Mouse (Mus musculus): ENCODE data around the gene Atg7. TPM values are rescaled to one million over a fixed set of nuclear protein-coding genes. Genes with fewer than 3 reads are reported as not detected.

The Atg7 gene
- polyA plus RNA-seq, 1 experiment from 2014 or later: 20.8 TPM

DNA sequence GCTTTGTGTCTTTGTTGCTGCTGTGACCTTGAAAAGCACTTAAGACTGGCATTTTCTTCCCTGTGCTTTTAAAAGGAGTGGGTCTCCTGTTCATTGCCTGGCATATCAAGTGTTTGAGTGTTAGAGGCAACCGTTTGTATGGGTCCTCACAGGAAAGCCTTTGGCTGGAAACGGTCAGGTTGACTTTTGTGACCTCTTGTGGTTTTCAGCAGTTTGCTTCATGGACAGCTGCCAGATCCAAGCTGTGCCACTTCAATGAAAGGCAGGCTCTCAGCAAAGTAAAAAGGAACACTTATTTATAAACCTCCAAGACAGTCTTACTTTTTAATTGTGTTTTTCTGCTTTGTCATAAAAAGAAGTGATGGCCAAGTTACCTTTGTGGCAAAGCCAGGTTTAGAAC lies 47.8 kb downstream of the Atg7 start:
- peaks cover 17% of the 10 kb centered on the region for H3K4me1 ChIP-seq
- no peaks in the 10 kb centered on the region for H3K9me3 ChIP-seq
- no peak overlapping the region for H3K9ac ChIP-seq (replicated peaks)
- no peaks in the 10 kb centered on the region; the same call in 1 of the 2 replicates for H3K36me3 ChIP-seq
- H3K27me3 ChIP-seq: no peaks in the 10 kb centered on the region
- no peak overlapping the region for H3K4me3 ChIP-seq
- H3K27ac ChIP-seq (replicated peaks): no peak overlapping the region
- WGBS: 31% methylated on average over 2 of the region's 2 CpGs
- ATAC-seq (replicated peaks): no peak
- no peak overlapping the region for H3K4me2 ChIP-seq (replicated peaks)

DNA sequence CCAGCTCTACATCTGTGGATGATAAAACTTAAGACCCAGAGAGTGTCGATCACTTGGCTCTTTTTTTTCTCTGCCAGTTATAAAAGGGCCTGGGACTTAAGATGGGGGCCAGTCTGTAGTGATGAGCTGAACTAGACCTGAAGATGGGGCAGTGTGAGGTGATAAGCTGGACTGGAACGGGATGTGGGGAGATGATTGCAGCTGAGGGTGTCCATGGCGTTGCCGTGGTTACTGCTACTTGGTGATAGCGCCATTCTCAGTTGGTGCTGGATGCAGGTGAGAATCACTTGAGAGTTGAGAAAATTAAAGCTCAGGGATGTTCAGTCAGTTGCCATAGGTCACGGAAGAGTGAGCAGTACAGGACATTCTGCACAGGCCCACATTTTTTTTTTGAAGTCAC lies 48.6 kb downstream of the Atg7 start:
- no peak overlapping the region for H3K27ac ChIP-seq (replicated peaks)
- no peak overlapping the region for H3K4me2 ChIP-seq (replicated peaks)
- peaks cover 17% of the 10 kb centered on the region for H3K4me1 ChIP-seq
- H3K9ac ChIP-seq (replicated peaks): no peak overlapping the region
- peak; percentile 58; the same call in 1 of the 2 replicates for ATAC-seq (replicated peaks)
- no peak overlapping the region for H3K4me3 ChIP-seq
- no peaks in the 10 kb centered on the region for H3K27me3 ChIP-seq
- H3K9me3 ChIP-seq: no peaks in the 10 kb centered on the region
- 84% methylated on average over 6 of the region's 6 CpGs for WGBS
- no peaks in the 10 kb centered on the region for H3K36me3 ChIP-seq

DNA sequence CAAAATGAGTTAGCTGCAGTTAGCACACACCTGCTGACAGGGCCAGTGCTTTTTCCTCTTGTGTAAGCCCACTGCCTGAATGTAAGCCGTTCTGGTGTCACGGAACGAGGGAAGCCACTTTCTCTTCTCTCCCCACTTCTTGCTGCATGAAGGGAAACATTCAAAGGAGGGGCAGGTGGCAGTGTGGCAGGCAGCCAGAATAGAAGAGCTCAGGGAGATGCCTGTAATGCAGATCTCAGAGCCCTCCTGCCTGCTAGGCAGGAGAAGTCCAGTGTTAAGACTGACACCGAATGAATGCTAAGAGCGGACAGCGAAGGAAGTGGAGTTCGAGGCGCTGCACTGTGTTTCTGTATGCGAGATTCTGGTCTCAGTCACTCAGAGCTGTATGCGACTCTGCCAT lies 49.8 kb downstream of the Atg7 start:
- no peak overlapping the region for H3K4me2 ChIP-seq (replicated peaks)
- H3K4me3 ChIP-seq: no peak overlapping the region
- no peaks in the 10 kb centered on the region for H3K9me3 ChIP-seq
- no peaks in the 10 kb centered on the region for H3K27me3 ChIP-seq
- peak overlapping the region; percentile 69 for H3K27ac ChIP-seq (replicated peaks)
- WGBS: 58% methylated on average over 10 of the region's 10 CpGs
- no peak for ATAC-seq (replicated peaks)
- H3K36me3 ChIP-seq: no peaks in the 10 kb centered on the region
- H3K4me1 ChIP-seq: peaks cover 20% of the 10 kb centered on the region
- H3K9ac ChIP-seq (replicated peaks): no peak overlapping the region

DNA sequence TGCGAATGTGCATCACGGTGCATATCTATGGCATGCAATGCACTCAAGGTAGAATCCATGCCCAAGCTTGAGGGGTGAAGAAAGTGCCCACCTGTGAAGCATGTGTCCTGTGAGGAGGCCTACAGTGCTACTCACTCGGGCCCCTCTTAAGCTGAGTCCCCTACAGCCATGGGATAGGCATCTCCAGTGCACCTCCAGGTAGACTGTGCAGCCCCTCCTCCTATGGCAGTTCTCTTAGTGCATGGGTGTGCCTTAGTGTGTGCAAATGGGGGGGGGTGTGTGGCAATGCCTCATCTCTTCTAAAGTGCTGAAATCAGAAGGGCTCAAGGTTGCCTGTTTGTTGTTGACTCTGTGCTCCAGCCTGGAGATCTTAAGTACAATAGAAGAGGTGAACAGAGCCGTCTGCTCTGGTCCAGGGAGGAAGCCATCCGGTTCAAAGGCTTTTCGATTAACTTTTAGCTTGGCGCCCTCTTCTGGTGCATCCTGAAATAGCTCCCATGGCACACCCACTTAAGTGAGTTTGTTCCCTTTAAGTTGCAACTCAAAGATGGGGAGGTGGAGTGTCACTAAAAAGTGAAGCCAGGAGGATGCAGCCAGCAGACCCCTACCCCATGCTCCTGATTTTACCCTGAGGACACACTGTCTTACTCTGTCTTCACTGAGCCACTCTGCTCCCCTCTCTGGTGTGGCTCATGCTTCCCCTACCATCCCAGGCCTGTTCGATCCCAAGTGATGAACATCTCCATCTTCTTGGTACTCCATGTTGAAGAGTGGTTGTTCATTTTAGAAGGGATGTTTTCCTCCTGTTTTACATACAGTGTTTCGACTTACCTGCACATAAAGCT lies 55.0 kb downstream of the Atg7 start:
- Histone ChIP-seq H3K4me3 (no peak overlapping the region), H3K27ac (replicated peaks) (no peak overlapping the region), H3K27me3 (no peaks in the 10 kb centered on the region), H3K9me3 (no peaks in the 10 kb centered on the region), H3K9ac (replicated peaks) (no peak overlapping the region), H3K4me1 (peaks cover 9% of the 10 kb centered on the region), H3K4me2 (replicated peaks) (no peak overlapping the region), H3K36me3 (peaks cover 3% of the 10 kb centered on the region)
- ATAC-seq (replicated peaks): peak; percentile 58
- 47% methylated on average over 9 of the region's 9 CpGs for WGBS

DNA sequence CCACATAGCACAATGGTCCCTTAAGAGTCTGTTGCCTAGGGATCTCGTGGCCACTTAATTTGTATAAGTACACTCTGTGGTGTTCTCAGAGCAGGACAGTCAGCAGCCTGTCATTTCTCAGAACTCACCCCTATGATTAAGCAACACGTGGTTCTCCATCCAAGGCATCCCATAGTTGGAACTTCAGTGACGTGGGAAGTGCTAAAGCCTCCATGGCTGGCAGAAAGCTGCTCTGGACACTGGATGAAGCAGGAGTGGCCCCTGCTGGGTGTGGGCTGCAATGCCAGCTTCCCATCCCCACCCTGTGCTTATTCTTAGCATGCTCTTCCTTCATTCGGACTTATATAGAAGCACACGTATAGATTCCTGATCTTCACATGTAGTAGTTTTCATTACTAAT lies 55.7 kb downstream of the Atg7 start:
- ATAC-seq (replicated peaks): no peak
- H3K4me3 ChIP-seq: no peak overlapping the region
- H3K36me3 ChIP-seq: peaks cover 3% of the 10 kb centered on the region
- H3K4me1 ChIP-seq: peaks cover 5% of the 10 kb centered on the region; the same call in 1 of the 2 replicates
- H3K27me3 ChIP-seq: no peaks in the 10 kb centered on the region
- H3K4me2 ChIP-seq (replicated peaks): no peak overlapping the region
- no peaks in the 10 kb centered on the region for H3K9me3 ChIP-seq
- H3K9ac ChIP-seq (replicated peaks): no peak overlapping the region
- 56% methylated on average over 5 of the region's 5 CpGs for WGBS
- no peak overlapping the region for H3K27ac ChIP-seq (replicated peaks)

DNA sequence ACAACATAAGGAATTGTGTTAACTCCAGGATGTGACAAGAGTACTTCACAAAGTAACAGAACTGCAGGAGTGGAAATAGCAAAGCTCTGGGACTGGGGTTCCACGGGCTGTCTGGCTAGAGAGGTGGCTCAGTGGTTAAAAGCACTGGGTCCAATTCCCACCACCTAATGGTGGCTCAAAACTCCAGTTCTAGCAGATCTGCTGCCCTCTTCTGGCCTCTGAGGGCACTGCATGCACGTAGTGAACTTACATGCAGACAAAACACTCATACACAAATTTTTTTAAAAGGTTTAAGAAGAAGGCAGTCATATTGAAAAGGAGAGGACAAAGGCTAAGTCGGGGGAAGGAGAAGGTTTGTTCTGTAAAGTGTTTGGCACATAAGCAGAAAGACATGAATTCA lies 57.8 kb downstream of the Atg7 start:
- Histone ChIP-seq H3K36me3 (peaks cover 3% of the 10 kb centered on the region), H3K4me2 (replicated peaks) (no peak overlapping the region), H3K27me3 (no peaks in the 10 kb centered on the region), H3K4me1 (peaks cover 5% of the 10 kb centered on the region; the same call in 1 of the 2 replicates), H3K9me3 (no peaks in the 10 kb centered on the region), H3K4me3 (no peak overlapping the region), H3K27ac (replicated peaks) (no peak overlapping the region), H3K9ac (replicated peaks) (no peak overlapping the region)
- ATAC-seq (replicated peaks): no peak
- WGBS: 77% methylated on average over 3 of the region's 3 CpGs

DNA sequence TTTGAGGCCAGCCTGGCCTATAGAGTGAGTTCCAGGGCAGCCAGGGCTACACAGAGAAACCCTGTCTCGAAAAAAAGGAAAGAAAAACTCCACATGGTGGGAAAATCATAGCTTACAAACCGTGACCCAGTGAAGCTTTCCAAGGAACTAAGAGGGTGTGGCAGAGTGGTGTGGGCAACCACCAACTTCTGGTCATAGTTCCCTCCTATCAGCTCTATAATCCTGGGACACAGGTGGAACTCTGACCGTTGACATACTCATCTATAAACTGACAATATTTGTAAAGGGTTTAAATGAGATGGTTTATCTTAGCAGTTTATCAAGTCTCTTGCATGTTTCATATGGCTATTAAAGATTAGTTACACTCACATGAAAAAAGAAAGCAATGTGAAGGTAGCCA lies 64.1 kb downstream of the Atg7 start:
- Histone ChIP-seq H3K9ac (replicated peaks) (no peak overlapping the region), H3K4me3 (no peak overlapping the region), H3K4me1 (0 out of 2 replicates have a peak, but pooled peaks cover 10% of the 10 kb centered on the region), H3K9me3 (no peaks in the 10 kb centered on the region), H3K27me3 (no peaks in the 10 kb centered on the region), H3K27ac (replicated peaks) (no peak overlapping the region), H3K36me3 (peaks cover 3% of the 10 kb centered on the region; the same call in 1 of the 2 replicates), H3K4me2 (replicated peaks) (no peak overlapping the region)
- ATAC-seq (replicated peaks): no peak
- WGBS: 85% methylated on average over 3 of the region's 3 CpGs

DNA sequence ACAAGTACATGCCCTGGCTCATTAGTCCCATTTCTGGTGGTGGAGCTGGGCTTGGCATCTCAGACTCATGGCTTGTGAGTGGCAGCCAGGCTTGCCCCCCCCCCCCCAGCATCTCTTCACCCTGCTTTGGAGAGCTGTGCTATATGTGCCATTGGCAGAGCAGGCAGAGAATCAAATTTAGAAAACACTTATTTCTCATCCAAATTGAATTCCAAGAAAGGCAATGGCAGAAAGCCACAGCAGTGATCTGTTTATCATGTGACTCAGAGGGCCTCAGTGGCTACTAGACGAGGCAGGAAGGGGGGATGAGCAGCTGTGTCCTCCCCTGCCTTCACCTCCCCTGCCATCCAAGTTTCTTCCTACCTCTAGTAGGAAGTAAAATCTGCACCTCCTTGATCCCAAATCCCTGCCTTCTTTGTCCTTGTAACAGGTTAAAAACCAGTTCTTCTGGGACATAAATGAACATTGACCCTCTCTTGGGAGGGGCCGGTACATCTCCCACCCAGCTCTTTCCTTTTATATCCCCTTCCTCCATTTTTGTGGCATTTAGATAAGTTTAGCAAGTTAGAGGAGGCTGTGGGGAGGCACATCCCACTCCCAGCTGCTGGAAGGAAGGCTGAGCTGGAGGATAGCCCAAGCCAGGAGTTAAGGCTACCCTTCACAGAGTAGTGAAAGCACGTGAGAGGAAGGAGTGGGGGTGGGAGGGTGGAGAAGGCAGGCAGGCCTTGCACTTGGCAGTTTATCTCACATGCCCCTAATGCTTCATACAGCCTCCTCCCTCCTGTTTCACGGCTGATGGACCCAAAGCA lies 69.5 kb downstream of the Atg7 start:
- Histone ChIP-seq H3K27ac (replicated peaks) (no peak overlapping the region; the same call in 1 of the 2 replicates), H3K9me3 (no peaks in the 10 kb centered on the region)

DNA sequence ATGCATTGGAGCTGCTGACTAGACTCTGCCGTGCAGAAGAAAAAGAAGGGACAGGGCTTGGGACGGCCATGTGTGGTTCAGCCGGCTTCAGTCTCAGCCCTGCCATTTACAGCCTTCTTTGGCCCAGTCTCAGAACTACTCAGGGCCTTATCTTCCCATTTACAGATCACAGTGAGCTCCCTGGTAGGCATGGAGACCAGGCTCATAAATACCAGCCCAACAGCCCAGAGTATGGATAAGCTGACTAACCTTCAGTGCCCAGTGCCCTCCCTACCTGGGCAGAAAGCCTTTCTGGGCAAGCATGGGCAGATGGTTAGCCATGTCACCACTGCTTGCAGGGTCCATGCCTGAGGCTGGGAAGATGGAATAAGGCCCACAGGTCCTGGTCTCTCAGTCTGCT lies 70.6 kb downstream of the Atg7 start:
- 81% methylated on average over 3 of the region's 3 CpGs for WGBS
- ATAC-seq (replicated peaks): no peak
- Histone ChIP-seq H3K27ac (replicated peaks) (no peak overlapping the region), H3K4me2 (replicated peaks) (no peak overlapping the region), H3K9ac (replicated peaks) (no peak overlapping the region), H3K4me1 (peaks cover 37% of the 10 kb centered on the region), H3K36me3 (no peaks in the 10 kb centered on the region), H3K9me3 (no peaks in the 10 kb centered on the region), H3K4me3 (no peak overlapping the region), H3K27me3 (no peaks in the 10 kb centered on the region)

More for the DNA sequence above, 69.5 kb downstream of the Atg7 start:
- no peak; the same call in 1 of the 2 replicates for ATAC-seq (replicated peaks)
- Histone ChIP-seq H3K9ac (replicated peaks) (no peak overlapping the region), H3K36me3 (no peaks in the 10 kb centered on the region), H3K4me3 (no peak overlapping the region), H3K27me3 (no peaks in the 10 kb centered on the region), H3K4me2 (replicated peaks) (no peak overlapping the region), H3K4me1 (peaks cover 35% of the 10 kb centered on the region)
- 68% methylated on average over 4 of the region's 4 CpGs for WGBS

DNA sequence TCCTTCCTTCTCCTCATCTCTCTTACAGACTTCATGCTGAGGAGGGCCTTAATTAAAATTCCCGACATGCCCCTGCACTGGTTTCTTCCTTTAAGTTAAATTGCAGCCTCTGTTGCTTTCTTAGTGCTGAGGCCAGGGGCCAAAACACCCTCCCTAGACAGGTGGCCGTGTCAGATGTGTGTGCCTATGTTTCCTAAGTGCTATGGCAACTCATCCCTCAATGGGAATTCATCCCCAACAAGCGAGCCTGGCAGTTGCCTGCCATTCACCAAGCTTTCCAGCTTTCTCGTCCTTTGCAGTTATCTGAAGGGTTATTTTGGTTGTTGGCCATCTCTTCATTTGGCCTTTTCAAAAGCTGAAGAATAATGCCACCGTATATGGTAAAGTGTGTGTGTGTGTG lies 71.8 kb downstream of the Atg7 start:
- no peak for ATAC-seq (replicated peaks)
- Histone ChIP-seq H3K36me3 (no peaks in the 10 kb centered on the region), H3K4me1 (peaks cover 48% of the 10 kb centered on the region), H3K4me3 (no peak overlapping the region), H3K27ac (replicated peaks) (peak overlapping the region; percentile 19; the same call in 1 of the 2 replicates), H3K27me3 (no peaks in the 10 kb centered on the region), H3K4me2 (replicated peaks) (no peak overlapping the region), H3K9me3 (no peaks in the 10 kb centered on the region), H3K9ac (replicated peaks) (no peak overlapping the region)
- 7% methylated on average over 5 of the region's 5 CpGs for WGBS

DNA sequence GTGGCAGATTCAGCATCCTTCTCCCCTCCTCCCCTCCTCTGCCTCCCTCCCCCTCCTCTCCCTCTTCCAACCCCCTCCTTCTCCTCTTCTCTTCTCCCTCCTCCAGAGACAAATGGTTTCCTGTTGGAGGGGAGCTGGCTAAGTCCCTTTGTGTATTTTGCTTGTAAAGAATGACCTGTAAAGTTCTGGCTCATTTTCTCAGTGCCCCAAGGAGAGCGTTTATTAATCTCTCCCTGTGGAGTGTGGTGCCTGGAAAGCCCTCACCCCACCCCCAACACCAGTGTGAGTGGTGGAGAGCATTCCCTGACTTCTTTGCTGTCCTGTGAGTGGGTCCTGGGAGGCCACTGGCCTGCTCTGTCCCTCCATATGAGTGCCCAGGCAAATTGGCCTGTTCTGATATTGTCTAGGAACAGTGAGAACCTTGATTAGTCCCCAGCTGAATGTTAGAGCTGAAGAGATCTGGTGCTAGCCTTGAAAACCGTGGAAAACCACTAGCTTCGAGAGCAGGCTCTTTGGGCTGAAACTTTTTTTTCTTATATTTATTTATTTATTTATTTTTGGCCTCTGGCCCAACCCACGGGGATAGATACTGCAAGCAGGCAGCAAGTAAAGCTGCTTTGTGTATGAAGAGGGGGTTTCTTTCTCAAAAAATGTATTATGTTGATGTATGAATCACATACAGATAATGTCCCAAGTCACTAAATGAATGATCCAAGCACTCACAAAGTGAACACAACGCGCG lies 72.6 kb downstream of the Atg7 start:
- no peaks in the 10 kb centered on the region for H3K9me3 ChIP-seq
- peak overlapping the region; percentile 35 for H3K27ac ChIP-seq (replicated peaks)
- H3K4me1 ChIP-seq: peaks cover 49% of the 10 kb centered on the region
- no peaks in the 10 kb centered on the region for H3K36me3 ChIP-seq
- H3K4me3 ChIP-seq: no peak overlapping the region
- H3K27me3 ChIP-seq: no peaks in the 10 kb centered on the region
- 44% methylated on average over 7 of the region's 7 CpGs for WGBS
- no peak overlapping the region for H3K9ac ChIP-seq (replicated peaks)
- no peak for ATAC-seq (replicated peaks)
- H3K4me2 ChIP-seq (replicated peaks): no peak overlapping the region

DNA sequence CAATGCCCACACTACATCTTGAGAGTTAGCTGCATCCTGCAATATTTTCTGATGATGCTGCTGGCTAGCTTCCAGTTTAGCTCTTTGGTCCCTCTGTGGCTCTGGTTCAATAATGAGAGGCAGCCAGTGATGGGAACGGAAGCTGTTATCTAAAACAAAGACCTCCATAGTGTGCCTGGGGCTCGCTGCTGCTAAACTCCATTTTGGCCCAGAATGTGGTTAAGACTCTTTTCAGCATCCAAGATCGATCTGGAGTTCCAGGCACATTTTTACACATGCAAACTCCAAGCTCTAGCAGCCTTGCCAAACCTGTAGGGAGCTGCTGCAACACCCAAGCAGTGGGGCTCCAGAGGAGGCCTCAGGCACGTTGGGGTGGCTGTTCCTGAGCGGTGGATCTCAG lies 76.2 kb downstream of the Atg7 start:
- Histone ChIP-seq H3K9me3 (no peaks in the 10 kb centered on the region), H3K4me2 (replicated peaks) (no peak overlapping the region), H3K4me1 (peaks cover 36% of the 10 kb centered on the region), H3K4me3 (no peak overlapping the region), H3K27me3 (no peaks in the 10 kb centered on the region), H3K27ac (replicated peaks) (peak overlapping the region; percentile 60), H3K36me3 (no peaks in the 10 kb centered on the region), H3K9ac (replicated peaks) (no peak overlapping the region)
- ATAC-seq (replicated peaks): no peak
- 27% methylated on average over 5 of the region's 5 CpGs for WGBS

Data from forebrain, embryonic 15.5 days (tissue).